ENCODE assay signal across 8 mouse cellular contexts in the genomic region with DNA sequence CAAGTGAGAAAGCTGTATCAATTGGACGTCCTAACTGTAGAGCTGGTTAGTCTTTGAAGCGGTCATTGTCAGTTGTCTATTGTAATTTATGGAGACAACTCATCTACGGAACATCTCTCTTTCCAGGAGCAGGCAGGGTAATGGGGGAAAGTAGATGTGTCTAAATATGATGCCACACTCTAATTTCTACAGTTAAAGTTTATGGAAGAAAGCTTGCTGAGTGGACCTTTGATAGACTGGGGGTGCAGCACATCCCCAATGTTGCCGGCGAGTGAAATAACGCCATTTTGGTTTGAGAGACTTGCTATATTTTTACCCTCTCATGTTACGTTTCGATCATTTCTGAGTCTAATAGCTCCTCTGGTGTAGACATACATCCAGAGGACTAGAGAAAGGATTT. TPM values are rescaled to one million over a fixed set of nuclear protein-coding genes. Genes with fewer than 3 reads are reported as not detected.
DNase-seq lines count a peak whose midpoint lies in the region; ATAC-seq and TF ChIP-seq lines count a peak whose summit lies in the region.

No protein-coding gene starts in this region.

- H3K4me2 ChIP-seq in kidney, embryonic 16.5 days (replicated peaks; ENCODE audit: low read depth, low read length): peak overlapping the region; percentile 93
- peak overlapping the region; percentile 87 for H3K4me2 ChIP-seq in embryonic facial prominence, embryonic 14.5 days (ENCODE audit: low read depth, low read length)
- peak overlapping the region; percentile 95 for H3K4me2 ChIP-seq in intestine, embryonic 14.5 days (ENCODE audit: low read length)
- H3K4me2 ChIP-seq in midbrain, postnatal 0 days (ENCODE audit: low read depth, low read length, poor library complexity, severe bottlenecking): peak overlapping the region; percentile 82

- no peak for TF ChIP-seq CTCF in midbrain, postnatal 0 days (IDR thresholded peaks at IDR 0.05)

- 0% methylated on average over 8 of the region's 8 CpGs for WGBS in kidney, embryonic 16.5 days
- WGBS in embryonic facial prominence, embryonic 14.5 days: 0% methylated on average over 8 of the region's 8 CpGs
- WGBS in intestine, embryonic 14.5 days: under 1% methylated on average over 8 of the region's 8 CpGs
- 0% methylated on average over 8 of the region's 8 CpGs for WGBS in midbrain, postnatal 0 days

- H3K36me3 ChIP-seq in kidney, embryonic 16.5 days (ENCODE audit: insufficient read depth, low read length): no peaks in the 10 kb centered on the region
- no peaks in the 10 kb centered on the region for H3K36me3 ChIP-seq in embryonic facial prominence, embryonic 14.5 days (ENCODE audit: control insufficient read depth, insufficient read depth, low read length)
- no peaks in the 10 kb centered on the region for H3K36me3 ChIP-seq in intestine, embryonic 14.5 days (ENCODE audit: control insufficient read depth, insufficient read depth, low read length)
- no peaks in the 10 kb centered on the region for H3K36me3 ChIP-seq in midbrain, postnatal 0 days (ENCODE audit: insufficient read depth, low read length)

- peak overlapping the region; percentile 73 for H3K27ac ChIP-seq in kidney, embryonic 16.5 days (ENCODE audit: low read length)
- peak overlapping the region; percentile 92 for H3K27ac ChIP-seq in embryonic facial prominence, embryonic 14.5 days (replicated peaks; ENCODE audit: low read depth, low read length)
- peak overlapping the region; percentile 47; the same call in 1 of the 2 replicates for H3K27ac ChIP-seq in intestine, embryonic 14.5 days (ENCODE audit: low read depth)
- H3K27ac ChIP-seq in midbrain, postnatal 0 days (ENCODE audit: low read depth, low read length): peak overlapping the region; percentile 88

- peak overlapping the region; percentile 63 for H3K9ac ChIP-seq in kidney, embryonic 16.5 days (replicated peaks; ENCODE audit: low read length)
- peak overlapping the region; percentile 91 for H3K9ac ChIP-seq in embryonic facial prominence, embryonic 14.5 days (ENCODE audit: low read depth, low read length)
- H3K9ac ChIP-seq in intestine, embryonic 14.5 days (ENCODE audit: low read length): peak overlapping the region; percentile 31
- H3K9ac ChIP-seq in midbrain, postnatal 0 days (replicated peaks; ENCODE audit: low read length, poor library complexity, severe bottlenecking): peak overlapping the region; percentile 86

- DNase-seq in kidney, adult 18-20 months: no peak
- no peak for DNase-seq in embryonic facial prominence, embryonic 14.5 days (ENCODE audit: low spot score)
- DNase-seq in intestine, embryonic 14.5 days (ENCODE audit: low spot score): no peak
- DNase-seq in midbrain, postnatal 0 days (ENCODE audit: low spot score): no peak
- no peak for DNase-seq in frontal cortex, postnatal 10 days (ENCODE audit: low spot score in 2 of 2)
- no peak for DNase-seq in gastrocnemius, postnatal 10 days

- peak overlapping the region; percentile 74 for H3K4me3 ChIP-seq in kidney, embryonic 16.5 days (ENCODE audit: low read length)
- H3K4me3 ChIP-seq in embryonic facial prominence, embryonic 14.5 days (ENCODE audit: low read depth, low read length): peak overlapping the region; percentile 82
- peak overlapping the region; percentile 85 for H3K4me3 ChIP-seq in intestine, embryonic 14.5 days (ENCODE audit: low read depth, low read length)
- H3K4me3 ChIP-seq in midbrain, postnatal 0 days (ENCODE audit: low read depth, low read length): peak overlapping the region; percentile 90

- H3K9me3 ChIP-seq in kidney, embryonic 16.5 days (ENCODE audit: low read length): no peaks in the 10 kb centered on the region
- no peaks in the 10 kb centered on the region for H3K9me3 ChIP-seq in embryonic facial prominence, embryonic 14.5 days (ENCODE audit: control insufficient read depth, low read length)
- H3K9me3 ChIP-seq in intestine, embryonic 14.5 days (ENCODE audit: control insufficient read depth, low read length): no peaks in the 10 kb centered on the region
- no peaks in the 10 kb centered on the region for H3K9me3 ChIP-seq in midbrain, postnatal 0 days (ENCODE audit: low read length)

- H3K4me1 ChIP-seq in kidney, embryonic 16.5 days (ENCODE audit: insufficient read depth, low read length): peaks cover 58% of the 10 kb centered on the region
- peaks cover 11% of the 10 kb centered on the region for H3K4me1 ChIP-seq in embryonic facial prominence, embryonic 14.5 days (ENCODE audit: control insufficient read depth, insufficient read depth, low read length)
- peaks cover 14% of the 10 kb centered on the region; the same call in 1 of the 2 replicates for H3K4me1 ChIP-seq in intestine, embryonic 14.5 days (replicated peaks; ENCODE audit: control insufficient read depth, insufficient read depth, low read length)
- peaks cover 3% of the 10 kb centered on the region for H3K4me1 ChIP-seq in midbrain, postnatal 0 days (ENCODE audit: insufficient read depth, low read length)

- ATAC-seq in kidney, embryonic 16.5 days (ENCODE audit: low FRiP score, low TSS enrichment): no peak
- ATAC-seq in embryonic facial prominence, embryonic 14.5 days (ENCODE audit: low read depth): no peak
- no peak for ATAC-seq in intestine, embryonic 14.5 days (replicated peaks; ENCODE audit: low FRiP score, low TSS enrichment, low read depth)
- ATAC-seq in midbrain, postnatal 0 days (ENCODE audit: low FRiP score): no peak
- ATAC-seq in erythroblast, adult 5-6 weeks (replicated peaks; ENCODE audit: low FRiP score, poor library complexity, severe bottlenecking): no peak

- 0 out of 2 replicates have a peak, but pooled peaks cover 3% of the 10 kb centered on the region for H3K27me3 ChIP-seq in kidney, embryonic 16.5 days (ENCODE audit: insufficient read depth, low read length)
- no peaks in the 10 kb centered on the region; the same call in 1 of the 2 replicates for H3K27me3 ChIP-seq in embryonic facial prominence, embryonic 14.5 days (replicated peaks; ENCODE audit: control insufficient read depth, insufficient read depth, low read length)
- peaks cover 25% of the 10 kb centered on the region for H3K27me3 ChIP-seq in intestine, embryonic 14.5 days (replicated peaks; ENCODE audit: control insufficient read depth, insufficient read depth, low read length)
- H3K27me3 ChIP-seq in midbrain, postnatal 0 days (ENCODE audit: insufficient read depth, low read length): no peaks in the 10 kb centered on the region

RNA-seq across cellular contexts. Expression of gene Flrt2, which starts 2.5 kb away (rescaled TPM):
- polyA plus RNA-seq in kidney, embryonic 16.5 days (2015; fragmentation: Nextera tagmentation; extraction: Ambion mirVana): 28.5 and 32.5 TPM in 2 replicates
- 42.9 and 46.4 TPM in 2 replicates for polyA plus RNA-seq in embryonic facial prominence, embryonic 14.5 days (2014; fragmentation: Nextera tagmentation; extraction: Ambion mirVana)
- 17.8 and 22.1 TPM in 2 replicates for polyA plus RNA-seq in intestine, embryonic 14.5 days (2014; fragmentation: Nextera tagmentation; extraction: Ambion mirVana)
- total RNA-seq in midbrain, postnatal 0 days (2014; rRNA removed): 44.6 and 49.0 TPM in 2 replicates
- 12.3 and 12.8 TPM in 2 replicates for polyA plus RNA-seq in midbrain, postnatal 0 days (2015; fragmentation: Nextera tagmentation; extraction: Ambion mirVana)
- not detected in 2 replicates for total RNA-seq in erythroblast, adult 5-6 weeks (2015; ENCODE audit: low replicate concordance)
- 0.14 TPM in 1 of 2 replicates, not detected in the other for total RNA-seq in erythroblast, adult 5-6 weeks (2017; ENCODE audit: low replicate concordance)
- 10 to 100 TPM; 13.6 to 19.0 TPM for total RNA-seq in gastrocnemius, postnatal 10 days (2021)

Comparison
In these comparisons a context has a peak if more than half of its experiments do, and no peak if none do; other contexts are left out.
1. H3K9ac ChIP-seq: peak in every context shown above with its lines; median percentile 91 in embryonic facial prominence, embryonic 14.5 days; 86 in midbrain, postnatal 0 days; 63 in kidney, embryonic 16.5 days; 31 in intestine, embryonic 14.5 days.